Mouse (Mus musculus): ENCODE measurements at regions not wholly inside any gene's neighbourhood (a gene's known extent, or its start where the extent isn't known, plus 50 kb on each side); places are given as distances from the start of the nearest gene placed in this dataset.

DNA sequence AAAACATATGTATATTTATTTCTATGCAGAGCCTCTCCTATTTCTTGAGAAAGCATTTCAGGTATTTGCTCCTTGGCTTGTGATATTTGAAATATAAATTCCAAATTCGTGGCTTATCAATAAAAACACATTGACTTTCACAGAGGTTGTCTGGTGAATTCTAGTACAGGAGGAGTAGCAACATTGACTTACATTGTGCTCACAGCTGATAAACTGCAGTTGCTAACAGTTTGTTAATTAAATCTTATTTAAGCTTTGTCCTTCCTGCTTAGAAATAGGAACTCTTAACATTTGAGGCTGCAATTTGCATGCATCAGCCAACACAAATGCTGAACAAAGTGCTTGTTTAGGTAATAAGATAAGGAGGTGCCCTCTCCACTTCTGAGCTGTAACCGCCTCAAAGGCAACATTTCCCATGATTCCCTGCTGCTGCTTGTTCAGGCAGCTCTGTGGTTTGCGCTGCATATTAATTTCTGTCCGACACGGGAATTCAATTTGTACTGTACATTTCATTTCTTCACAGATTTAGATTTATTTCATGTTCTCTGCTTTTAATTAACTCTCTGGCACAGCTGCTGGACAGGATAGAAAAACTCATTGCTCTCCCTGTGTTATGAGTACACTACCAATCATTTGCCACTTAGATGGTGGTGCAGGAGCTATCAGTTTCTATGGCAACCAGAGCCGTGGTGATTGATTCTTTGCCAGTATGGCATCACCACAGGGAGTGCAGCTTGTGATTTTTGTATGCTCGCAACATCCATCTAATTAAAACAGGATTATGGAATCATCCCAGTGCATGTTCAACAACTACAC lies 219.0 kb downstream of the Zfp352 start:
- no peak overlapping the region for H3K9ac ChIP-seq (replicated peaks)
- H3K4me2 ChIP-seq (replicated peaks), result 0 out of 2 replicates have a peak overlapping the region, but pooled peaks have one; percentile 21
- no peaks in the 10 kb centered on the region for H3K27me3 ChIP-seq
- no peaks in the 10 kb centered on the region for H3K36me3 ChIP-seq
- no peak overlapping the region for H3K4me3 ChIP-seq
- H3K9me3 ChIP-seq, result no peaks in the 10 kb centered on the region
- 52% methylated on average over 7 of the region's 7 CpGs for WGBS
- peak; percentile 96 for ATAC-seq (ENCODE audit: low FRiP score, low read depth)
- no peaks in the 10 kb centered on the region for H3K4me1 ChIP-seq
- peak overlapping the region; percentile 42; the same call in 1 of the 2 replicates for H3K27ac ChIP-seq (replicated peaks)

DNA sequence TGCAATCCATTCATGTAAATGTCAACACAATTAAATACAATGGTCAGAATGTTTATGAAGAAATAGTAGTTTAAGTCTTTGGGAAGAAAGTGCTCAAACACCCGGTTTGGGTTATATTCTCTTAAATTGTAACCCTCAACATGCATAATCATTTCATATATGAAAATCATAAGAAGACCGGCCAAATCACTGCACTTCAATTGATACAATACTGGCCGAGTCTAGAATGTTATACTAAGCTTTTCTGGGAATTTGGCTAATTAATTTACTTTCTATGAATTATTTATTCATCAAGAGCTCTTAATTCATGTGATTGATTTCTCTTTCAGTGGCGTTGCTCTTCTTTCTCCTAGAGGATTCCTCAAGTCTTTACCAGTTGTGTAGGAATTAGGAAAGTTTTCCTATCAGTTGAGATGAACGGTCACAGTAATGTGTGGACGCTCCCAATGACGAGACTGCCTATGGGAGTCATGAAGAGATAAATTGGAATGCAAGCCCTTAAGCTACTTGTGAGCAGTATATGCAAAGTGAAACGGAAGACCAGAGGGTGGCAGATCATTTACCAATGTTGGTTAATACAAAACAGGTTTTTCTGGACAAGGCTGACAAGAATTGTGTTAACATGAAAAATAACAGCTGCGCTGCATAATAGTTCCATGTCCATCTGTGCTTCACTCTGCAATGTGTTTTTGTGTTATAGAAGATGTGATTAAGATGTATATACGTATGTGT lies 219.7 kb downstream of the Zfp352 start:
- Histone ChIP-seq H3K9ac (replicated peaks) (no peak overlapping the region), H3K27me3 (no peaks in the 10 kb centered on the region), H3K4me2 (replicated peaks) (0 out of 2 replicates have a peak overlapping the region, but pooled peaks have one; percentile 21), H3K4me3 (no peak overlapping the region), H3K36me3 (no peaks in the 10 kb centered on the region), H3K9me3 (no peaks in the 10 kb centered on the region), H3K27ac (replicated peaks) (0 out of 2 replicates have a peak overlapping the region, but pooled peaks have one; percentile 42), H3K4me1 (no peaks in the 10 kb centered on the region)
- WGBS, result 75% methylated on average over 10 of the region's 10 CpGs
- ATAC-seq (ENCODE audit: low FRiP score, low read depth), result 0 out of 2 replicates have a peak, but pooled peaks have one; percentile 14

DNA sequence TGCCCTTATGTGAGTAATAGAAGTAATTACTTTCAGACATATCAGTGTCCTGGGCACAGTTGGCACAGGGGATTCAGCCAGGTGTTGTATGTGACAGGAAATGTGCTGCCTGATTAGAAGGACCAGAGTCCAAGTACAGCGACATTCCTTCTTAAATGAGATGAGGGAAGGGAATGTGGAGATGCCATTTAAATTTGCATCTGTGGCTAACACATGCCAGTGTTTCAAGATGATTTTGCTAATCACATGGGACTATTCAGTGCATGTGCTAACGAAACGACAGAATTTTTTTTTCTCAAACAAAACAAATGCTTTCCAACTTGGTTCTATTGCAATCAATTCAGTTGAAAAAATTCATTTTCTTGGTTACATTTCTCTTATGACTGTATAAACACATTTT lies 226.6 kb downstream of the Zfp352 start:
- no peak overlapping the region for H3K9ac ChIP-seq (replicated peaks)
- H3K4me3 ChIP-seq, result no peak overlapping the region
- no peak overlapping the region for H3K4me2 ChIP-seq (replicated peaks)
- no peaks in the 10 kb centered on the region for H3K9me3 ChIP-seq
- H3K36me3 ChIP-seq, result no peaks in the 10 kb centered on the region
- no peaks in the 10 kb centered on the region for H3K4me1 ChIP-seq
- ATAC-seq (ENCODE audit: low FRiP score, low read depth), result no peak
- H3K27ac ChIP-seq (replicated peaks), result no peak overlapping the region
- no peaks in the 10 kb centered on the region for H3K27me3 ChIP-seq
- 79% methylated on average over 3 of the region's 3 CpGs for WGBS

DNA sequence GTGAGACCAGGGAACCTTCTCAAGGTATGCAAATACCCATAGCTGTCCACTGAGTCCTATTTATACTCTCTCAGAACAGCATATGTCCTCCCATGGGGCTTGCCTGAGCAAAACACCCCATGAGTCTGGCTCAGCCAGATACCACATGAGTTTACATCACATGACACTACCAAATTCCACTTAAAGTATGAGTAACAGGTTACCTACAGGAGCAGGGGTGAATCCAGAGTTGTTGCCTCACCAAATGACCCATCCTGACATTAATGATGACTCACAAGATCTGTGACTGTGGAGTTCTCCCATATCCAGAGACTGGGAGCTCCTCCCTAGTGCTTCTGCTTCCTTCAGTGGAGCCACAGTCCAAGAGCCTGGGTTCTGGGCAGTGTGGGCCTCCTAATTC lies 234.0 kb downstream of the Zfp352 start:
- 0 out of 2 replicates have a peak, but pooled peaks have one; percentile 12 for ATAC-seq (ENCODE audit: low FRiP score, low read depth)

DNA sequence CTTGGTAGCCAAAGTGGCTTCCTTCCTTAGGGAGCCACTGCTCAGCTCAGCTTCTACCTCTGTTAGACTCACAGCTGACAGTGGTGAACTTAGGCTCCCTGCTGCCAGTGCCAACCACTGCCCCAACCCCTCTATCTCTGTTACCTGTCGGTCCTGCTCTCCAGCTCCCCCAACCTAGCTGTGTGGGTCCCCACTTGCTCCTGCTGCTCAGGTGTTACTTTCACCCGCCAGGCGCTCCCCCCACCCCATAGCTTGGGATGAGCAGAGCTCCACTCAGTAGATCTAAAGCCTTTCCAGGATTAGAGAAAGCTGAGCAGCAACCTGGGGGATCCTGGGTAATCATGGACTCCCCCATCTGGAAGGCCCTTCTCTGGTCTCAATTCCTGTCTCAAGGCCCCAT lies 234.4 kb downstream of the Zfp352 start:
- H3K4me3 ChIP-seq, result no peak overlapping the region
- H3K4me1 ChIP-seq, result no peaks in the 10 kb centered on the region
- H3K9ac ChIP-seq (replicated peaks), result no peak overlapping the region
- H3K27me3 ChIP-seq, result no peaks in the 10 kb centered on the region
- 88% methylated on average over 3 of the region's 3 CpGs for WGBS
- no peaks in the 10 kb centered on the region for H3K9me3 ChIP-seq
- no peak overlapping the region for H3K4me2 ChIP-seq (replicated peaks)
- H3K36me3 ChIP-seq, result no peaks in the 10 kb centered on the region
- ATAC-seq (ENCODE audit: low FRiP score, low read depth), result no peak
- no peak overlapping the region for H3K27ac ChIP-seq (replicated peaks)

More for the DNA sequence above, 234.0 kb downstream of the Zfp352 start:
- Histone ChIP-seq H3K27me3 (no peaks in the 10 kb centered on the region), H3K9ac (replicated peaks) (no peak overlapping the region), H3K9me3 (no peaks in the 10 kb centered on the region), H3K36me3 (no peaks in the 10 kb centered on the region), H3K27ac (replicated peaks) (no peak overlapping the region), H3K4me1 (no peaks in the 10 kb centered on the region), H3K4me2 (replicated peaks) (no peak overlapping the region), H3K4me3 (no peak overlapping the region)

DNA sequence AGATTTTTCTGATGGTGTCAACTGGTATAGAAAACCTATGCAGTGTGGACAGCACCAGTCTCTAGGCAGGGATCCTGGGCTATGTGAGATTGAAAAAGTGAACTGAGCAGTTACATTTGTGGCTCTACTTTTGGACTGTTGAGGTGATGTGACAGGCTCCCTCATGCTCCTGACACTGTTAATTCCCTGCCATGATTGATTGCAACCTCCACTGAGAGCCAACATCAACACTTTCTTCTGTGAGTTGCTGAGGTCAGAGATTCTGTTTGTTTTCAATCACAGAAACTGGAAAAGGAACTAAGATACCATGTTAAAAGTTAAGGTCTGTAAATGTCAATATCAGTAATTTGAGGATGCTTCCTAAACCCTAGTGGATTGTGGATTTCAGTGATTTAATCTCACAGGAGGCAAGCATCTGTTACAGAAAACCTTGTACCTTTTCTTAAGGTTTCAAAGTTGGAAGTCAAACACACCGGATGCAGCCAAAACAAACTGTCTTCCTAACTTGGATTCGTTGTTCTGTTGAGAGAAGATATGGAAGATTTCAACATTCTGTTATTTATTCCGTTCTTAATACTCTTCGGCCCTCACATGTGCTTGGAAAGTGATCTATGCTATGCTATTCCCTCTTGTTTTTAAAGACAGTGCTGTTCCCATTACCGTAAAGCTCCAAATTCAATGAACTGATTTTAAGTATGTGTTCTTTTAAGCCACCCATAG lies 278.4 kb downstream of the Zfp352 start:
- H3K4me2 ChIP-seq (replicated peaks), result no peak overlapping the region
- H3K36me3 ChIP-seq, result no peaks in the 10 kb centered on the region
- H3K9me3 ChIP-seq, result no peaks in the 10 kb centered on the region
- no peak overlapping the region for H3K4me3 ChIP-seq
- no peaks in the 10 kb centered on the region for H3K27me3 ChIP-seq
- no peak overlapping the region for H3K27ac ChIP-seq (replicated peaks)
- no peak overlapping the region for H3K9ac ChIP-seq (replicated peaks)
- ATAC-seq (ENCODE audit: low FRiP score, low read depth), result no peak
- H3K4me1 ChIP-seq, result no peaks in the 10 kb centered on the region
- 87% methylated on average over 5 of the region's 5 CpGs for WGBS

Data from midbrain, embryonic 12.5 days (tissue).